Mouse (Mus musculus) hindbrain, embryonic 16.5 days (tissue): ENCODE measurements around the gene Abcg2. TPM values are rescaled to one million over a fixed set of nuclear protein-coding genes. Genes with fewer than 3 reads are reported as not detected.

Source experiments
- ATAC-seq: fragments of 200-750 bp; cut with Nextera tagmentation; 2 replicates; pipeline ENCODE4 v1.8.0; 2017; ENCODE audit warnings: moderate TSS enrichment, moderate library complexity
- H3K27ac ChIP-seq: fragments of 300-500 bp; sonication (generic); 2 replicates; pipeline ENCODE4 v1.5.1; 2014; ENCODE audit warnings: low read depth, mild to moderate bottlenecking, control low read depth, low read length, moderate library complexity
- H3K27me3 ChIP-seq: fragments of 300-500 bp; sonication (generic); replicated peaks from 2 replicates; pipeline ENCODE4 v1.6.1; 2014; ENCODE audit warnings: low read length; ENCODE audit not compliant: control insufficient read depth, insufficient read depth
- H3K36me3 ChIP-seq: fragments of 300-500 bp; sonication (generic); 2 replicates; pipeline ENCODE4 v1.6.1; 2014; ENCODE audit warnings: mild to moderate bottlenecking, low read length, moderate library complexity, mixed read lengths; ENCODE audit not compliant: control insufficient read depth, insufficient read depth
- H3K4me1 ChIP-seq: fragments of 300-500 bp; sonication (generic); 2 replicates; pipeline ENCODE4 v1.6.1; 2014; ENCODE audit warnings: low read depth, low read length; ENCODE audit not compliant: control insufficient read depth, insufficient read depth
- H3K4me2 ChIP-seq: fragments of 300-500 bp; sonication (generic); 2 replicates; pipeline ENCODE4 v1.6.1; 2014; ENCODE audit warnings: mild to moderate bottlenecking, low read length, control low read depth, moderate library complexity
- H3K4me3 ChIP-seq: fragments of 300-500 bp; sonication (generic); 2 replicates; pipeline ENCODE4 v1.5.1; 2014; ENCODE audit warnings: mild to moderate bottlenecking, low read length, control low read depth, moderate library complexity
- H3K9ac ChIP-seq: fragments of 300-500 bp; sonication (generic); 2 replicates; pipeline ENCODE4 v1.6.1; 2014; ENCODE audit warnings: low read depth, mild to moderate bottlenecking, control low read depth, low read length, moderate library complexity
- H3K9me3 ChIP-seq: fragments of 300-500 bp; sonication (generic); 2 replicates; pipeline ENCODE4 v1.6.1; 2014; ENCODE audit warnings: mild to moderate bottlenecking, low read length, moderate library complexity; ENCODE audit not compliant: control insufficient read depth
- WGBS: fragments of 180-500 bp; shearing (Covaris S2); extraction: QIAGEN DNeasy Blood & Tissue Kit; methylation state at CpG from one replicate; pipeline ENCODE4 v1.1.7; 2014; 5-methylcytosine and 5-hydroxymethylcytosine counted together
- polyA plus RNA-seq: library from polyadenylated mRNA; unstranded; fragments of >200 nt; fragmentation: Nextera tagmentation; extraction: Ambion mirVana; gene quantifications from 2 replicates; pipeline ENCODE4 v1.2.1, GENCODE M21; 2015

Abcg2 gene
- polyA plus RNA-seq, 1 experiment from 2014 or later, result 35.6 TPM

DNA sequence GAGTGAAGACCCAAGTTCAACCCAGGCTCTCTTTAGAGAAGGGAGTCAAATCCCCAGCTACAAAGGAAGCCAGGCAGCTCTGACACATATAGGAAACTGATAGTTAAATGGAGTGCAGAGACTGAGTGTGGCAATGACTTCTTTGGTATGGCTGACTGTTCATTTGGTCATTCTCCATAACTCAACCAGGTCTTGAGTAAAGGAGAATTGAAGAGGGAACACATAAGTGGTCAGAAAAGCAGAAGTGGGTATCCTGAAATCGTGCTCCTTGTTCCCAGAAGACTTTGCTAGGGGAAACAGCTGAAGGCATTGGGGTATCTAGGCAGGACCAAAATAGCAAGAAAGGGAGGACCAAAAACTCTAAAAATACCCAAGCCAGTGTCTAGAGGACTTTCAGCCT, 126.0 kb downstream of the Abcg2 start:
- 70% methylated on average over 1 of the region's 1 CpGs for WGBS
- Histone ChIP-seq H3K4me2 (no peak overlapping the region), H3K27me3 (no peaks in the 10 kb centered on the region), H3K36me3 (no peaks in the 10 kb centered on the region), H3K9me3 (no peaks in the 10 kb centered on the region), H3K4me1 (no peaks in the 10 kb centered on the region), H3K9ac (no peak overlapping the region), H3K4me3 (no peak overlapping the region), H3K27ac (no peak overlapping the region)
- no peak for ATAC-seq

GRCm38 (mm10) chr6:58711909-58712308, 127.6 kb downstream of the Abcg2 start:
- H3K4me3 ChIP-seq, result no peak overlapping the region
- H3K9ac ChIP-seq, result no peak overlapping the region
- H3K27me3 ChIP-seq, result no peaks in the 10 kb centered on the region
- no peaks in the 10 kb centered on the region for H3K9me3 ChIP-seq
- H3K36me3 ChIP-seq, result no peaks in the 10 kb centered on the region
- no peak overlapping the region for H3K27ac ChIP-seq
- 93% methylated on average over 2 of the region's 2 CpGs for WGBS
- no peaks in the 10 kb centered on the region for H3K4me1 ChIP-seq
- H3K4me2 ChIP-seq, result no peak overlapping the region
- ATAC-seq, result no peak

GRCm38 (mm10) chr6:58733851-58734250, 149.5 kb downstream of the Abcg2 start:
- no peak overlapping the region for H3K4me3 ChIP-seq
- no peak overlapping the region for H3K27ac ChIP-seq
- no peak overlapping the region for H3K4me2 ChIP-seq
- no peak for ATAC-seq
- no peaks in the 10 kb centered on the region for H3K36me3 ChIP-seq
- 81% methylated on average over 2 of the region's 2 CpGs for WGBS
- H3K4me1 ChIP-seq, result no peaks in the 10 kb centered on the region
- no peaks in the 10 kb centered on the region for H3K9me3 ChIP-seq
- no peaks in the 10 kb centered on the region for H3K27me3 ChIP-seq
- no peak overlapping the region for H3K9ac ChIP-seq

DNA sequence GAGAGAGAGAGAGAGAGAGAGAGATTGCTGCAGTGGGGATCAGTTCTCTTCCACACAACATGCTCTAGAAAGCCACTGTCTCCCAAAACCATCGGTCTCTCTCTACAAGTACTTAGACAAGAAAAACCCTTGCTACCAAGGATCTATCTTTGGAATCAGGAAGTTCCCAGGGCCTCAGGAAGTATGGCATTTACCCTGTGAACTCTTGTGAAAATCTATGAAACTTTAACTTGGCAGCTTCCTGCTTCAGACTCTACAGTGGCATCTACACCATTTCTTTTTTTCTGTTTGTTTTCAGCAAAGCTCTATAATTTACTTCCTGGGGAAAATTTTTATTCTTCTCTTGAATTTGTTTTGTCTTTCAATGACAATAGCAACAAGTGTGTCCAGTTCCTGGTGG, 150.8 kb downstream of the Abcg2 start:
- H3K27me3 ChIP-seq, result no peaks in the 10 kb centered on the region
- 76% methylated on average over 1 of the region's 1 CpGs for whole genome bisulfite sequencing
- H3K9me3 ChIP-seq, result no peaks in the 10 kb centered on the region
- no peak for ATAC-seq
- no peak overlapping the region for H3K4me2 ChIP-seq
- H3K36me3 ChIP-seq, result no peaks in the 10 kb centered on the region
- H3K9ac ChIP-seq, result no peak overlapping the region
- no peak overlapping the region for H3K27ac ChIP-seq
- H3K4me1 ChIP-seq, result no peaks in the 10 kb centered on the region
- H3K4me3 ChIP-seq, result no peak overlapping the region

Other genes with a start within 250 kb of the Abcg2 start
- not detected in 2 replicates for gene Vmn1r30, start 141.1 kb upstream of the Abcg2 start, polyA plus RNA-seq
- not detected in 2 replicates for gene Vmn1r31, start 109.2 kb upstream of the Abcg2 start, polyA plus RNA-seq
- gene Herc3, start 246.9 kb downstream of the Abcg2 start, polyA plus RNA-seq, result 34.8 and 35.6 TPM in 2 replicates